Mouse (Mus musculus) heart, adult 2 months (tissue): ENCODE results near the gene Tbc1d23. TPM values are rescaled to one million over a fixed set of nuclear protein-coding genes. Genes with fewer than 3 reads are reported as not detected.

Experiments
- DNase-seq, 2 experiments: peaks; one replicate each; pipeline ENCODE4 v3.0.0; 2021
- H3K27ac ChIP-seq: fragments of 200-600 bp; 2 replicates; pipeline ENCODE4 v1.8.1; 2022
- H3K27me3 ChIP-seq: fragments of 200-500 bp; 2 replicates; pipeline ENCODE4 v1.6.1; 2012; ENCODE audit warnings: mild to moderate bottlenecking, low read length, inconsistent platforms, mixed read lengths; ENCODE audit not compliant: control insufficient read depth, insufficient read depth
- H3K36me3 ChIP-seq: fragments of 200-500 bp; 2 replicates; pipeline ENCODE4 v1.6.1; 2012; ENCODE audit warnings: low read length, inconsistent platforms; ENCODE audit not compliant: control insufficient read depth, insufficient read depth
- H3K4me1 ChIP-seq: fragments of 200-500 bp; 2 replicates; pipeline ENCODE4 v1.6.1; 2011; ENCODE audit warnings: low read length; ENCODE audit not compliant: control insufficient read depth, insufficient read depth
- H3K4me3 ChIP-seq: fragments of 200-600 bp; 2 replicates; pipeline ENCODE4 v1.8.1; 2022
- H3K79me2 ChIP-seq: fragments of 200-500 bp; replicated peaks from 2 replicates; pipeline ENCODE4 v1.6.1; 2012; ENCODE audit warnings: mild to moderate bottlenecking, inconsistent platforms, low read length, moderate library complexity, mixed read lengths; ENCODE audit not compliant: control insufficient read depth, insufficient read depth
- H3K9ac ChIP-seq: fragments of 200-500 bp; 2 replicates; pipeline ENCODE4 v1.6.1; 2012; ENCODE audit warnings: low read depth, mild to moderate bottlenecking, control low read depth, inconsistent platforms, low read length, mixed read lengths
- CTCF ChIP-seq: fragments of 200-600 bp; IDR thresholded peaks from 2 replicates; pipeline ENCODE4 v1.8.1; 2022; ENCODE audit warnings: antibody characterized with exemption, mild to moderate bottlenecking, moderate library complexity
- EP300 ChIP-seq: fragments of 200-500 bp; IDR thresholded peaks from 2 replicates; pipeline ENCODE4 v1.6.1; 2011; ENCODE audit warnings: low read depth, low read length, control low read depth; ENCODE audit not compliant: insufficient read depth
- POLR2A ChIP-seq: fragments of 200-500 bp; IDR thresholded peaks from 2 replicates; pipeline ENCODE4 v1.6.1; 2011; ENCODE audit warnings: mild to moderate bottlenecking, low read depth, low read length, control low read depth; ENCODE audit not compliant: insufficient read depth
- WGBS: fragments of 180-500 bp; shearing (Covaris S2); methylation state at CpG from one replicate; pipeline ENCODE4 v1.1.7; 2018; 5-methylcytosine and 5-hydroxymethylcytosine counted together
- intact Hi-C: fragments of 180-260 bp; cut with DNase I; formaldehyde crosslinking; loops from one replicate; pipeline ENCODE4 v1.15.1; 2025
- polyA plus RNA-seq: library from polyadenylated mRNA; depleted of rRNA; stranded (reverse); fragments of >200 nt; gene quantifications from 2 replicates; pipeline ENCODE4 v1.2.3, GENCODE M21; 2012
- total RNA-seq, 2 experiments: library from RNA; stranded (reverse); gene quantifications; 2 replicates each; pipeline ENCODE4 v1.2.3; 2021

Gene Tbc1d23
- total and polyA plus RNA-seq, 3 experiments, result 7.7 to 26.1 (median 25.3) TPM

GRCm38 (mm10) chr16:57163694-57164093, 67.6 kb downstream of the Tbc1d23 start:
- H3K79me2 ChIP-seq, result no peaks in the 10 kb centered on the region
- no peak overlapping the region for H3K9ac ChIP-seq
- no peak overlapping the region for H3K27ac ChIP-seq
- intact Hi-C loops, result no loop called here
- H3K27me3 ChIP-seq, result no peaks in the 10 kb centered on the region
- H3K36me3 ChIP-seq, result no peaks in the 10 kb centered on the region
- H3K4me3 ChIP-seq, result no peak overlapping the region
- no peak for TF ChIP-seq POLR2A
- no peak for TF ChIP-seq EP300
- WGBS, result 90% methylated on average over 1 of the region's 1 CpGs
- DNase-seq, result no peak
- H3K4me1 ChIP-seq, result peaks cover 2% of the 10 kb centered on the region

- no peaks in the 10 kb centered on the region for H3K79me2 ChIP-seq
- TF ChIP-seq CTCF (no peak), EP300 (no peak), POLR2A (no peak)
- H3K27me3 ChIP-seq, result no peaks in the 10 kb centered on the region
- no peak overlapping the region for H3K27ac ChIP-seq
- intact Hi-C loops, result no loop called here
- 86% methylated on average over 5 of the region's 5 CpGs for WGBS
- no peak overlapping the region for H3K9ac ChIP-seq
- H3K36me3 ChIP-seq, result no peaks in the 10 kb centered on the region
- H3K4me1 ChIP-seq, result peaks cover 2% of the 10 kb centered on the region
- no peak for DNase-seq
- H3K4me3 ChIP-seq, result no peak overlapping the region
Measured at GRCm38 (mm10) chr16:57162841-57163240, 68.5 kb downstream of the Tbc1d23 start.

GRCm38 (mm10) chr16:57159835-57160234, 71.5 kb downstream of the Tbc1d23 start:
- Histone ChIP-seq H3K36me3 (no peaks in the 10 kb centered on the region), H3K27ac (no peak overlapping the region), H3K27me3 (no peaks in the 10 kb centered on the region), H3K79me2 (no peaks in the 10 kb centered on the region), H3K4me1 (no peaks in the 10 kb centered on the region), H3K9ac (no peak overlapping the region), H3K4me3 (no peak overlapping the region)
- WGBS, result 41% methylated on average over 7 of the region's 7 CpGs
- TF ChIP-seq CTCF (no peak), EP300 (no peak), POLR2A (no peak)
- no peak for DNase-seq
- intact Hi-C loops, result no loop called here

GRCm38 (mm10) chr16:57157728-57158127, 73.6 kb downstream of the Tbc1d23 start:
- H3K79me2 ChIP-seq, result no peaks in the 10 kb centered on the region
- no peaks in the 10 kb centered on the region for H3K36me3 ChIP-seq
- no peaks in the 10 kb centered on the region for H3K4me1 ChIP-seq
- no peak overlapping the region for H3K4me3 ChIP-seq
- TF ChIP-seq EP300 (no peak), CTCF (no peak), POLR2A (no peak)
- no peak overlapping the region for H3K27ac ChIP-seq
- 61% methylated on average over 4 of the region's 4 CpGs for WGBS
- intact Hi-C loops, result no loop called here
- DNase-seq, result no peak
- H3K27me3 ChIP-seq, result no peaks in the 10 kb centered on the region
- H3K9ac ChIP-seq, result no peak overlapping the region

GRCm38 (mm10) chr16:57157076-57157475, 74.2 kb downstream of the Tbc1d23 start:
- Histone ChIP-seq H3K27me3 (no peaks in the 10 kb centered on the region), H3K36me3 (no peaks in the 10 kb centered on the region), H3K9ac (no peak overlapping the region), H3K4me3 (no peak overlapping the region), H3K79me2 (no peaks in the 10 kb centered on the region), H3K4me1 (no peaks in the 10 kb centered on the region), H3K27ac (no peak overlapping the region)
- WGBS, result 87% methylated on average over 4 of the region's 4 CpGs
- TF ChIP-seq EP300 (no peak), CTCF (no peak), POLR2A (no peak)
- DNase-seq, result no peak
- intact Hi-C loops, result no loop called here

GRCm38 (mm10) chr16:57155899-57156298, 75.4 kb downstream of the Tbc1d23 start:
- no peaks in the 10 kb centered on the region for H3K36me3 ChIP-seq
- no peak overlapping the region for H3K27ac ChIP-seq
- intact Hi-C loops, result no loop called here
- no peak overlapping the region for H3K4me3 ChIP-seq
- no peak overlapping the region for H3K9ac ChIP-seq
- H3K27me3 ChIP-seq, result no peaks in the 10 kb centered on the region
- no peaks in the 10 kb centered on the region for H3K79me2 ChIP-seq
- DNase-seq, result no peak
- no peaks in the 10 kb centered on the region for H3K4me1 ChIP-seq
- TF ChIP-seq CTCF (no peak), EP300 (no peak)
